Mouse (Mus musculus): Measurements from ENCODE around the gene Cdc5l. TPM values are rescaled to one million over a fixed set of nuclear protein-coding genes. Genes with fewer than 3 reads are reported as not detected.
A peak's percentile ranks its signal among the peaks of the same experiment; 100 is the strongest.

Gene Cdc5l
- polyA plus RNA-seq, 1 experiment from 2014 or later: 84.0 TPM

GRCm38 (mm10) chr17:45452271-45452670 is 18.7 kb upstream of the Cdc5l start:
- no peaks in the 10 kb centered on the region for H3K27me3 ChIP-seq (ENCODE audit: control insufficient read depth, insufficient read depth, low read length)
- no peak for ATAC-seq (ENCODE audit: insufficient read depth, low FRiP score, low TSS enrichment)
- H3K36me3 ChIP-seq (ENCODE audit: control insufficient read depth, insufficient read depth, low read length): no peaks in the 10 kb centered on the region
- no peak overlapping the region for H3K27ac ChIP-seq (ENCODE audit: low read depth, low read length)
- no peaks in the 10 kb centered on the region for H3K4me1 ChIP-seq (ENCODE audit: control insufficient read depth, insufficient read depth, low read length)
- no peaks in the 10 kb centered on the region for H3K9me3 ChIP-seq (ENCODE audit: control insufficient read depth, low read length)
- no peak overlapping the region for H3K4me3 ChIP-seq (ENCODE audit: low read depth, low read length)
- H3K9ac ChIP-seq (ENCODE audit: low read length): no peak overlapping the region
- no peak for DNase-seq (ENCODE audit: low spot score)
- WGBS: 91% methylated on average over 1 of the region's 1 CpGs
- H3K4me2 ChIP-seq (ENCODE audit: low read depth): no peak overlapping the region

DNA sequence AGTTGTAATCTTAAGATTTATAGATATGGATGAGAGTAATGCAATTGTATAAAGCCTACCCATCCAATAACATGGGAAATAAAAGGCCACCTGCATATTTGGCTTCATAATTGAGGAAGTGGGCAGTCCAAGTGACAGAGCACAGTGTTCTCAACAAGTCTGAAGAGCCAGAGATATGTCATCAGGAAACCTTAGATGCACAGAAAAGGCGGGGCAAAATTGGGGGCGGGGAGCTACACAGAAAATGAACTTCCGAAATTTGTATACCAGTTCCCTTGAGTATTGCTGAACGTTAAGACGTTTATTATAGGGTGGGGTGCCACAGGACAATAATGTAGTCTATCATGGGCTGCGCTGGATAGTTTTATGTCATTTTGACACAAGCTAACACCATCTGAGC is 16.6 kb upstream of the Cdc5l start:
- H3K4me2 ChIP-seq (ENCODE audit: low read depth): no peak overlapping the region
- WGBS: 92% methylated on average over 6 of the region's 6 CpGs
- no peaks in the 10 kb centered on the region for H3K4me1 ChIP-seq (ENCODE audit: control insufficient read depth, insufficient read depth, low read length)

GRCm38 (mm10) chr17:45449586-45449985 is 16.0 kb upstream of the Cdc5l start:
- DNase-seq (ENCODE audit: low spot score) (no peak), ATAC-seq (ENCODE audit: insufficient read depth, low FRiP score, low TSS enrichment) (no peak)
- Histone ChIP-seq H3K9ac (ENCODE audit: low read length) (no peak overlapping the region), H3K27ac (ENCODE audit: low read depth, low read length) (no peak overlapping the region), H3K4me2 (ENCODE audit: low read depth) (no peak overlapping the region), H3K9me3 (ENCODE audit: control insufficient read depth, low read length) (no peaks in the 10 kb centered on the region), H3K4me3 (ENCODE audit: low read depth, low read length) (no peak overlapping the region), H3K27me3 (ENCODE audit: control insufficient read depth, insufficient read depth, low read length) (no peaks in the 10 kb centered on the region), H3K36me3 (ENCODE audit: control insufficient read depth, insufficient read depth, low read length) (no peaks in the 10 kb centered on the region), H3K4me1 (ENCODE audit: control insufficient read depth, insufficient read depth, low read length) (no peaks in the 10 kb centered on the region)
- WGBS: 93% methylated on average over 8 of the region's 8 CpGs

More for the DNA sequence above, 16.6 kb upstream of the Cdc5l start:
- ATAC-seq (ENCODE audit: insufficient read depth, low FRiP score, low TSS enrichment) (no peak), DNase-seq (ENCODE audit: low spot score) (no peak)
- H3K36me3 ChIP-seq (ENCODE audit: control insufficient read depth, insufficient read depth, low read length): no peaks in the 10 kb centered on the region
- H3K27ac ChIP-seq (ENCODE audit: low read depth, low read length): no peak overlapping the region
- no peak overlapping the region for H3K9ac ChIP-seq (ENCODE audit: low read length)
- H3K27me3 ChIP-seq (ENCODE audit: control insufficient read depth, insufficient read depth, low read length): no peaks in the 10 kb centered on the region
- H3K4me3 ChIP-seq (ENCODE audit: low read depth, low read length): no peak overlapping the region
- H3K9me3 ChIP-seq (ENCODE audit: control insufficient read depth, low read length): no peaks in the 10 kb centered on the region

DNA sequence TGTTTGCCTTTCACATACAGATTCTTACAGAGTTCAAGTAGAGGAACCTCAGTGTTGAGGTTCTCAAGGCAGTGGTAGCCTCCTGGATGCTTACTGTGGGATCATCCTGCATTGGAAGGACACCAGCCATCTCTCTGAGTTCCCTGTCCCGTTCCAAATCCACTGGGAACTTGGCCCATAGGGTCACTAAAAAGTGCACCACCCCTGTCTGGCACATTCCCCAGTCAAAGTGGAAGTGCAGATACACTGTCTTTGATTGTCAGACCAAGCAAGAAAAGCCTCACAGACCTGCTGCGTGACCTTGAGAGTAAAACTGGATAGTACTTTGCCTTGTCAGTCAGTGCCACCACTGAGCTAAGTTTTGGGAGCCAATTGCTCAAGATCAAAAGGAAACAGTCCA is 13.5 kb upstream of the Cdc5l start:
- DNase-seq (ENCODE audit: low spot score): no peak
- Histone ChIP-seq H3K4me1 (ENCODE audit: control insufficient read depth, insufficient read depth, low read length) (no peaks in the 10 kb centered on the region), H3K27ac (ENCODE audit: low read depth, low read length) (no peak overlapping the region), H3K27me3 (ENCODE audit: control insufficient read depth, insufficient read depth, low read length) (no peaks in the 10 kb centered on the region), H3K4me3 (ENCODE audit: low read depth, low read length) (no peak overlapping the region), H3K36me3 (ENCODE audit: control insufficient read depth, insufficient read depth, low read length) (no peaks in the 10 kb centered on the region), H3K9ac (ENCODE audit: low read length) (no peak overlapping the region), H3K4me2 (ENCODE audit: low read depth) (no peak overlapping the region), H3K9me3 (ENCODE audit: control insufficient read depth, low read length) (no peaks in the 10 kb centered on the region)
- ATAC-seq (ENCODE audit: insufficient read depth, low FRiP score, low TSS enrichment): no peak
- WGBS: 94% methylated on average over 2 of the region's 2 CpGs

- Histone ChIP-seq H3K4me2 (ENCODE audit: low read depth) (no peak overlapping the region), H3K36me3 (ENCODE audit: control insufficient read depth, insufficient read depth, low read length) (no peaks in the 10 kb centered on the region), H3K9ac (ENCODE audit: low read length) (no peak overlapping the region), H3K27ac (ENCODE audit: low read depth, low read length) (no peak overlapping the region), H3K27me3 (ENCODE audit: control insufficient read depth, insufficient read depth, low read length) (no peaks in the 10 kb centered on the region), H3K9me3 (ENCODE audit: control insufficient read depth, low read length) (no peaks in the 10 kb centered on the region), H3K4me3 (ENCODE audit: low read depth, low read length) (no peak overlapping the region), H3K4me1 (ENCODE audit: control insufficient read depth, insufficient read depth, low read length) (no peaks in the 10 kb centered on the region)
- 84% methylated on average over 4 of the region's 4 CpGs for WGBS
- no peak for ATAC-seq (ENCODE audit: insufficient read depth, low FRiP score, low TSS enrichment)
- DNase-seq (ENCODE audit: low spot score): no peak
Measured at GRCm38 (mm10) chr17:45445923-45446322, 12.4 kb upstream of the Cdc5l start.

- Histone ChIP-seq H3K4me2 (ENCODE audit: low read depth) (peak overlapping the region; percentile 49), H3K27me3 (ENCODE audit: control insufficient read depth, insufficient read depth, low read length) (no peaks in the 10 kb centered on the region), H3K36me3 (ENCODE audit: control insufficient read depth, insufficient read depth, low read length) (no peaks in the 10 kb centered on the region), H3K4me3 (ENCODE audit: low read depth, low read length) (peak overlapping the region; percentile 75), H3K4me1 (ENCODE audit: control insufficient read depth, insufficient read depth, low read length) (peaks cover 11% of the 10 kb centered on the region), H3K9me3 (ENCODE audit: control insufficient read depth, low read length) (no peaks in the 10 kb centered on the region), H3K27ac (ENCODE audit: low read depth, low read length) (peak overlapping the region; percentile 92; the same call in 1 of the 2 replicates), H3K9ac (ENCODE audit: low read length) (peak overlapping the region; percentile 86)
- DNase-seq (ENCODE audit: low spot score): no peak
- WGBS: 9% methylated on average over 12 of the region's 12 CpGs
- no peak for ATAC-seq (ENCODE audit: insufficient read depth, low FRiP score, low TSS enrichment)
Measured at GRCm38 (mm10) chr17:45434262-45434590, 689 bp upstream of the Cdc5l start.

DNA sequence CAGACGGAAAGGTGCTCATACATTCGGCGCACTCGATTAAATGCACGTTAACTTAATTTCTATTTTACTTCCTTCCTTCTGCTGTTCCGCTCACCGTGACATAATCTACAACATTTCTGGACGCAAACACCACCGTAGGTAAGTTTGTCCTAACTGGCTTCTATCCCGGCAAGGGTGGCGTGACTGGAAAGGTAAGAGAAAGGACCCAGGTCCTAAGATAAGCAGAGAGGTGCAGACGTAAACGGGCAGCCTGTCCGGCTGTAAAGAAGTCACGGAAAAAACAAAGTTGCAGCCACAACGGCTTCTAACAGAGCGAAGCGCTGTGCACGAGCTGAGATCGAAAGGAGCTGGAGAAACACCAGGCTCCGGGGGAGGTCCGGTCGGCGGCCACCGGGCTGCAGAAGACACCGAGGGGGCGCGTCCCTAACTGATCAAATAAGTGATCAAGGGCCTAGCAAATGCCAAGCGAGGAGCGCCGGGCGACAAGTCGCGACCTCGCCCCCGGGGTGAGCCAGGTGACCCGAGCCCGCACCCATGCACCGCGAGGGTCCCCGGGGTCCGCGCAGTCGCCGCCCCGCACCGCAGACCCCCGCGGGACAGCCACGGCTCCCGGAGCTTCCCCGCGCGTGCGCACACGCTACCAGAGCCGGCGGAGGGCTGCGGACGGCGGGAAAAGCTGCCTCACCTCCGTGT is 685 bp downstream of the Cdc5l start:
- Histone ChIP-seq H3K9me3 (ENCODE audit: control insufficient read depth, low read length) (no peaks in the 10 kb centered on the region), H3K36me3 (ENCODE audit: control insufficient read depth, insufficient read depth, low read length) (no peaks in the 10 kb centered on the region), H3K27me3 (ENCODE audit: control insufficient read depth, insufficient read depth, low read length) (no peaks in the 10 kb centered on the region), H3K4me1 (ENCODE audit: control insufficient read depth, insufficient read depth, low read length) (peaks cover 11% of the 10 kb centered on the region), H3K27ac (ENCODE audit: low read depth, low read length) (peak overlapping the region; percentile 92), H3K4me2 (ENCODE audit: low read depth) (peak overlapping the region; percentile 49), H3K4me3 (ENCODE audit: low read depth, low read length) (peak overlapping the region; percentile 75), H3K9ac (ENCODE audit: low read length) (peak overlapping the region; percentile 86)
- DNase-seq (ENCODE audit: low spot score): no peak
- ATAC-seq (ENCODE audit: insufficient read depth, low FRiP score, low TSS enrichment): peak; percentile 76
- WGBS: 2% methylated on average over 60 of the region's 62 CpGs

DNA sequence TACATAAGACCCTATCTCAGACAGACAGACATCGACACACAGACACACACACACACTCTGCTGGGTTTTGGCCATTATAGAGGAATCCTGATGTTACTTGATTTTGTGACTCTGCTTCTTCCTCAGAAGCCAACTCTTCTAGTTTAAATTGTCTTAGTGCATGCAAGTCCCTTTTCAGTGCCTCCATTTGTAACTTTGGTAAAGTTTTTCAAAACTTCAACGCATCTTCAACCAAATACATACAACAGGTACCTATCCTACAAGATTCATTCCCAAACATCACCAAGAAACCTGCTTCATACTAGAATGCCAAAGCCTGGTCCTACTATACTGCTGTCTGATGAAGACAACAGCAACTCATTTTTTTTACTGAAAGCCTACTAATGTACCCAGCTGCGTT is 1.5 kb downstream of the Cdc5l start:
- ATAC-seq (ENCODE audit: insufficient read depth, low FRiP score, low TSS enrichment): no peak
- H3K27ac ChIP-seq (ENCODE audit: low read depth, low read length): no peak overlapping the region
- H3K36me3 ChIP-seq (ENCODE audit: control insufficient read depth, insufficient read depth, low read length): peaks cover 5% of the 10 kb centered on the region; the same call in 1 of the 2 replicates
- WGBS: 86% methylated on average over 3 of the region's 3 CpGs
- peak overlapping the region; percentile 75 for H3K4me3 ChIP-seq (ENCODE audit: low read depth, low read length)
- H3K27me3 ChIP-seq (ENCODE audit: control insufficient read depth, insufficient read depth, low read length): no peaks in the 10 kb centered on the region
- H3K4me1 ChIP-seq (ENCODE audit: control insufficient read depth, insufficient read depth, low read length): peaks cover 11% of the 10 kb centered on the region
- peak overlapping the region; percentile 49 for H3K4me2 ChIP-seq (ENCODE audit: low read depth)
- no peak for DNase-seq (ENCODE audit: low spot score)
- H3K9ac ChIP-seq (ENCODE audit: low read length): peak overlapping the region; percentile 86
- no peaks in the 10 kb centered on the region for H3K9me3 ChIP-seq (ENCODE audit: control insufficient read depth, low read length)

DNA sequence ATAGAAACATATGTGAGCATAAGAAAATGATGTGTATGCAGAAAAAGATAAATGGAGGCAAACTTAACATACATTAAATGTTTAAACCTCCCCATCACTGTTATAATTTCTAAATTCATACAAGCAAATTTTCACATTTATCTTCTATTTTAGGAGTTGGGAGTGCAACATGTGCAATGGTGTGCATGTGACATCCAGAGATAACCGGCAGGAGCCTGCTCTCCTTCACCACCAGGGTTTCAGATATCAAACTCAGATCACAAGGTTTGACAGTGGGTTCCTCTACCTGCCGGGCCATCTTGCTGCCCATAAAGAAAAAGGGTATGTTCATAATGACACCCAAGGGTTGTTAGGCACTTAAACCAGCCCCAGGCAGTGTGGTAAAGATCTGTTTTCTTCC is 16.1 kb downstream of the Cdc5l start:
- Histone ChIP-seq H3K27ac (ENCODE audit: low read depth, low read length) (no peak overlapping the region), H3K9me3 (ENCODE audit: control insufficient read depth, low read length) (no peaks in the 10 kb centered on the region), H3K9ac (ENCODE audit: low read length) (no peak overlapping the region), H3K4me3 (ENCODE audit: low read depth, low read length) (no peak overlapping the region), H3K4me1 (ENCODE audit: control insufficient read depth, insufficient read depth, low read length) (no peaks in the 10 kb centered on the region), H3K4me2 (ENCODE audit: low read depth) (no peak overlapping the region), H3K27me3 (ENCODE audit: control insufficient read depth, insufficient read depth, low read length) (no peaks in the 10 kb centered on the region), H3K36me3 (ENCODE audit: control insufficient read depth, insufficient read depth, low read length) (peaks cover 8% of the 10 kb centered on the region)
- 88% methylated on average over 2 of the region's 2 CpGs for WGBS
- ATAC-seq (ENCODE audit: insufficient read depth, low FRiP score, low TSS enrichment): no peak
- no peak for DNase-seq (ENCODE audit: low spot score)

Data from neural tube, embryonic 11.5 days (tissue).